Mouse (Mus musculus) spleen, adult 18-20 months (tissue): ENCODE measurements around the gene Rap2a.

ENCODE experiments used
- DNase-seq, 2 experiments: peaks; one replicate each; pipeline ENCODE4 v3.0.0; 2022; ENCODE audit warnings: mixed read lengths in 2 of 2

Rap2a gene

GRCm38 (mm10) chr14:120500021-120500560 is 21.8 kb downstream of the Rap2a start:
- DNase-seq: no peak

- no peak for DNase-seq
These were observed 22.5 kb downstream of the Rap2a start for GRCm38 (mm10) chr14:120500791-120501190.

DNA sequence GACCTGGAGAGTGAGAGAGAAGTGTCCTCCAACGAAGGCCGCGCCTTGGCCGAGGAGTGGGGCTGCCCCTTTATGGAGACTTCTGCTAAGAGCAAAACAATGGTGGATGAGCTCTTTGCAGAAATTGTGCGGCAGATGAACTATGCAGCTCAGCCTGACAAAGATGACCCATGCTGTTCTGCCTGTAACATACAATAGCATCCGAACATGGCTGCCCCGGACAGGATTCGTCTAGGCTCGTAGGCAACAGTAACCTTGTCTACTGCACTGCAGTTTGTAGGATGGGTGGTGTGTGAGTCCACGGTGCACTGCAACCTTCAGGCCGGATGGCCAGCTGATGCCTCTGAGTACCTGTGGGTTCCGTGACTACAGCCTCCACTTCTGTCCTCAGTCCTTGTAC is 25.4 kb downstream of the Rap2a start:
- no peak for DNase-seq

DNA sequence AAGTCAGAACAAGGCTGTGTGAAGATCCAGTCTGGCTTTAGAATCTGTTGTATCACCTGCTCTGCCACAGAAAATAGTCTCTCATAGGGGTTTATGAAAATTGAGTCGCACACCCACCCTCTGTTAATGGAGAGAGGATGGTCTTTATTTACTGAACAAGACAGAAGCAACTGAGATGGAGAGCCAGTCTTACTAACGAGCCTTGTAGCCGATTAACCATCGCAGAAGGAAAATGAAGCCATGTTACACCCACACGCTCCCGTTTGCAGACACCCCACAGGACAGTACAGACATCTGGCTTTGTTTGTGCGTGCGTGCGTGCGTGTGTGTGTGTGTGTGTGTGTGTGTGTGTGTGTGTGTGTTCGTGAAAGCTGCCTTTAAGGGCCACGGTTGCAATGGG is 26.2 kb downstream of the Rap2a start:
- no peak for DNase-seq

DNA sequence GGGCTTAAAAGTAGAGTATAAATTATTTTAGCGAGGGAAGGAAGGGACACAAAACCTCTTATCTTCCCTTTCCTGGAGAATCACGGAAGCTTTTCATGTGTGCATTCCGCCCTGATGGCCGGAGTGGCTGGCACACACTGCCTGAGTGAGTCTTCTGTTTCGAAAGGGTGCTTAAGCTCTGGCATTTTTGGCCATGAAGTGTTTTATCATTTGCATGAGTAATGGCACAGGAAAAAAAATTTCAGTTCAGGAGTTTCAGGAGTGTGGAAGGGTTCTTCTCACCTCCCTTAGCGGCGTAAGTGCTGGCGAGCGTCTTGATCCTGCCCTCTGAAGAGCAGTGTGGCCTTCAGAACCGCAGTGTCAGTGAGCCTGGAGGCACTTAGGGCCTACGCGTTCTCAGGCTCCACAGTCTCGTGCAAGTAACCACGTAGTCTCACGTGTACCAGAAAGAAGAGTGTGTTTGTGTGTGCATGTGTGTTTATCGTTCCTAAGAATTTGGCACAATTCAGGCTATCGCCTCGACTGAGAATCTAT is 26.8 kb downstream of the Rap2a start:
- no peak for DNase-seq

- DNase-seq: no peak
These were observed 27.7 kb downstream of the Rap2a start for GRCm38 (mm10) chr14:120505918-120506317.

DNA sequence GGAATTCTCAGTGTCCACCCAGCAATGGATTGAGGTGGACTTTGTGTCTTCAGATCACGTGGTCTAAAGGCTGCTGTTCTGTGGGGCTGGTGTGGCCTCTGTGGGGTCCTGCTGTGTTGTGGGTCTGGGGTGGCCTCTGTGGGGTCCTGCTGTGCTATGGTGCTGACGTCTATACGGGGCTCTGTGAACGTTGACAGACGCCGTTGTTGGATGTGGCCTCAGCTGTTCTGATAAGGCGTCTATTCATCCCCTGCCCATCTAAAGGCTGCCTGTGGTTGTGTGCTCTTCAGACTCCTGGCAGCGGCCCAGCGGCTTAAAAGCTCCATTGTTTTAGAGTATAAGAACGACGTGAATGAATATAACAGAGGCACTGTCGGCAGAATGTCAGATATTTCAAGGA is 29.3 kb downstream of the Rap2a start:
- no peak for DNase-seq

DNA sequence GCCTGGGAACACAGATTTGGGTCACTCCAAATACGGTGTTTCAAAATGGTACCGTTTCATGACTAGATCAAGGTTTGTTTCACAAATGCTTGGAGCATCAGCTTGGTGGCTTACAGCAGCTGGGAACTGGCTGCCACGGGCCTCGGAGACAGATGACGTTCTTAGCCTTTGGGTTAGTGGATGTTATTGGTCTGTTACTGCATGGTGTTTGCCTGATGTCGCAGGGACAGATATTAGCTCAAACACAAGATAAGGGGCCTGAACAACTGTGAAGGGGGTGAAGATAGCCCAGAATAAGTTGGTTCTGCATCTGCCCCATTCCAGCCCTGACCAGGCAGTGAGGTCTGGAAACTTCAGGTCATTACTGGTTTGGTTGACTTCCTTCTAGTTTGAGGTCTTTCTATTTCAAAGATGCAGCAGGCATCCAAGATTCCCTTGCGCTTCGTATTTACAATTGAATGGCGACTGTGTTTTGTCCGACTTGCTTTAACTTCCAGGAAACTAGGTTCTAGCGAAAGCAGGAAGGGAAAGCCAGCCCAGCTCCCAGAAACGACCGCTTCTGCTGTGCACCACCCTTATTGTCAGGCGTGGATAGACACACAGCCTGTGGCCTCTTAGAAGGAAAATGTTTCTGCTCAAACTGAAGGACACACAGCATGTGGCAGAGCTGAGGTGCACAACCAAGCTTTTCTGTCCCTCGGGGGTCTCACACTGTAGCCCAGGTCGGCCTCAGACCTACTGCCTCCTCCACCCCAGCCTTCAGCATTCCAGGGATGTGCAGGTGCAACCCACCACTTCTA is 30.5 kb downstream of the Rap2a start:
- DNase-seq: no peak

- no peak for DNase-seq
These were observed 31.1 kb downstream of the Rap2a start for GRCm38 (mm10) chr14:120509366-120509640.

- DNase-seq: no peak
These were observed 33.6 kb downstream of the Rap2a start for GRCm38 (mm10) chr14:120511821-120512220.

GRCm38 (mm10) chr14:120514821-120515271 is 36.6 kb downstream of the Rap2a start:
- no peak for DNase-seq

DNA sequence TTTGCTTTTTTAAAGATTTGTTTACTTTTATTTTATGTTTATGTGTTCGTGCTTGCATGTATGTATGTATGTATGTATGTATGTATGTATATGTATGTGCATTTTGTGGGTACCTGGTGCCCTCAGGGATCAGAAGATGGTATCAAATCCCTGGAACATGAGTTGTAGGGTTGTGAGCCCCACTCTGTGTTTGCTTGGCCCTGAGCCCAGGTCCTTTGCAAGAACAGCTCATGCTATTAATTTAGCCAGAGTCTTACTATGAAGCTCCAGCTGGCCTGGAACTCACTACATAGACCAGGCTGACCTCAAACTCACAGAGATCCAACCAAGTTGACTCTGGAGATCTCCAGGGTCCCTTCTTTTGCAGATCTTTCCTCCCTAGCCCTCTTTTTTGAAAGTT is 37.1 kb downstream of the Rap2a start:
- no peak for DNase-seq

- DNase-seq: no peak
These were observed 40.5 kb downstream of the Rap2a start for GRCm38 (mm10) chr14:120518706-120519105.

- no peak for DNase-seq
These were observed 41.7 kb downstream of the Rap2a start for GRCm38 (mm10) chr14:120519921-120520320.

DNA sequence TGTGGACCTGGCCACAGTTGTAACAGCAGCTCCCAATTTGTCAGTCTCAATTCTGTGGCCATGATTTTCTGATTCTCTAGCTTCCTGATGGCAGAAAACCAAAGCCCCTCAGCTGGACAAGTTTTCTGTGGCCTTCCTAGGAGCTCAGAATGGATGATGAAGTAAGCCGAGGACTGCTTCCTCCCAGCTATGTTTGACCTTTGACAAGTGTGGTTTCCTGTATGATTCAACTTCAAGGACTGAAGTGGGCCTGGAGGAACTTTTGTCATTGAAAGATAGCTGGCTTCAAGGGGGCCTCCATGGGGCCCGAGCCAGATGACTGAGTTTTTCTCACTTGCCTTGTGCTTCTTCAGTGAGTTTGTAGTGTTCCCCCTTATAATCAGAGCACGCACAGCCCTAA is 42.6 kb downstream of the Rap2a start:
- DNase-seq: no peak

GRCm38 (mm10) chr14:120523296-120523695 is 45.1 kb downstream of the Rap2a start:
- DNase-seq: no peak

- DNase-seq: no peak
These were observed 47.4 kb downstream of the Rap2a start for GRCm38 (mm10) chr14:120525644-120526043.

DNA sequence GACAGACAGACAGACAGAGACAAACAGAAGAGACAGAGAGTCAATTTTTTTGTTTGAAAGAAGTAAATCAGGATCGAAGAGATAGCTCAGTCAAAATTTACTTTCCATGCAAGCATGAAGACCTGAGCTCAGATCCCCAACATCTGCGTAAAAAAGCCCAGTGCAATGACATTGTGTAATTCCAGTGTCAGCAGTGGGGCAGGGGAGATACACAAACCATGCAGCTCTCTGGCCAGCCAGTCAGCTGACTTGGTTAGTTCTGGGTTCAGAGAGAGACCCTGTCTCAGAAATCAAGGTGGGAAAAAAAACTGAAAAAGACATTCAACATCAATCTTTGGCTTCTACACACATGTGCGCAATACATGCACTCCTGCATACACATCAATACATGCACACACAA is 55.1 kb downstream of the Rap2a start:
- no peak for DNase-seq

- DNase-seq: no peak
These were observed 56.6 kb downstream of the Rap2a start for GRCm38 (mm10) chr14:120534841-120535271.

DNA sequence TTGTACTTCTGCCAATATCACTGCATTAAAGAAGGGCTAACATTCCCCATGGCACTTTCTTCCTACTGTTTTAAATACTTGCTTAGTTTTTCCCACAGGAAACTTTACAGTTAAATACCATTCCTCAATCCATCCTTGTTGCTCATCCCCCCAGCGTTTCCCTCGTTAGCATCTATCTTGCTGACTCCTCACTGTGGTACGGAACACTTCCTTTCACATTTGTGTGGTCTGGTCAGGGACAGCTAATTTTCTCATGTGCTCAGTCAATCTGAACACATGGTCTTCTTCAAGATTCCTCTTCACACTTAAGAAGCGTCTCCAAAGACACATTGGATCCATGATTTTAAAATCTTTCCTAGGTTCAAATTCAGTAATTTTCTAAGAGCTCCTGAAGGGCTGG is 57.2 kb downstream of the Rap2a start:
- no peak for DNase-seq

- no peak for DNase-seq
These were observed 57.7 kb downstream of the Rap2a start for GRCm38 (mm10) chr14:120535924-120536323.

DNA sequence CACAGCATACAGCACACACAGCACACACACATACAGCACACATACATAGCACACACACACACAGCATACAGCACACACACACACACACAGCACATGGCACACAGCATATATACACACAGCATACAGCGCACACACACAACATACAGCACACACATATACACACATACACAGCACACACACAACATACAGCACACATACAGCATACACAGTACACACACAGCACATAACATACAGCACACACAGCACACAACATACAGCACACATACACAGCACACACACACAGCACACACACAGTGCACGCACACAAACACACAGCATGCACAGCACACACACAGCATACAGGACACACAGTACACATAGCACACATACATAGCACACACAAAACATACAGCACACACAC is 60.9 kb downstream of the Rap2a start:
- no peak for DNase-seq

- no peak for DNase-seq
These were observed 61.4 kb downstream of the Rap2a start for GRCm38 (mm10) chr14:120539626-120540025.

DNA sequence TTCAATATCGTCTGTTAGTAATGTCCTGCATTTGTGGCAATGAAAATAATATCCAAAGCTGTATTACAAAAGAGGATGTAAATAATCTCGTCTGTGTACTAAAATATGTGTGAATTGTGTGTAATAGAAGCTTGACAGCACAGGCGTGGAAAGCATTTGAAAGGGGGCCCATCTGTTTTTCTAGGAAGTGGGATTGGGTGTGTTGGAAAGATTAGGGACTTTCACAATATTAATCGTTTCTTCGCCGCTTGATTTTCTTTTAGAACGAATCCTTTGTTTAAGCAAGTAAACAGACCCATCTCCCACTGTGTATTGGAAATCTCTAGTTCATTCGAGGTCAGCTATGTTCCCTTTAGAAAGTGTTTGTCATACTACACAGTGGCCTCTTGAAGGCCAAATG is 64.2 kb downstream of the Rap2a start:
- no peak for DNase-seq

DNA sequence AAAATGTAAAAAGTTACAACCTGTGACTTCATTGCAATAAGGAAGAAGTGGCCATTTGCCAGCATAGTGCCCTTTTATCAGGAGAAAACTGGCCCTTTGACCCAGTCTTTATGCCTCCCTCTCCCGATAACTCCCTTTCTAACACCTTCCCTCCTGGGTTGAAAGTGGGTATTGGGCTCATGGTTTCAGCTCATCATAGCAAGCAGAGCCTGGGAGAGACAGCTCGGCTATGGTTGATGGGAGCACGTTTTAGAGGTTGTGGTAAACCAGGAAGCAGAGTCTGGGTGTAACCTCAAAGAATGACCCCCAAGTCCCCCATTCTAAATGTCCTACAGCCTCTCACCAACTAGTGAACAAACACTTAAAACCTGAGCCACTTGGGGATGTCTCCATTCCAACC is 64.7 kb downstream of the Rap2a start:
- no peak for DNase-seq
